Mouse (Mus musculus) intestine, embryonic 15.5 days (tissue): ENCODE results near the gene Ccdc65. TPM values are rescaled to one million over a fixed set of nuclear protein-coding genes. Genes with fewer than 3 reads are reported as not detected.
A peak's percentile ranks its signal among the peaks of the same experiment; 100 is the strongest.

Source experiments
- ATAC-seq: fragments of 200-750 bp; cut with Nextera tagmentation; 2 replicates; pipeline ENCODE4 v1.8.0; 2017; ENCODE audit warnings: moderate TSS enrichment, moderate library complexity
- H3K27ac ChIP-seq: fragments of 300-500 bp; sonication (generic); 2 replicates; pipeline ENCODE4 v1.5.1; 2015; ENCODE audit warnings: mild to moderate bottlenecking, inconsistent platforms
- H3K27me3 ChIP-seq: fragments of 300-500 bp; sonication (generic); replicated peaks from 2 replicates; pipeline ENCODE4 v1.6.1; 2015; ENCODE audit warnings: inconsistent platforms
- H3K36me3 ChIP-seq: fragments of 300-500 bp; sonication (generic); 2 replicates; pipeline ENCODE4 v1.6.1; 2015; ENCODE audit warnings: inconsistent platforms
- H3K4me1 ChIP-seq: fragments of 300-500 bp; sonication (generic); replicated peaks from 2 replicates; pipeline ENCODE4 v1.6.1; 2015; ENCODE audit warnings: inconsistent platforms
- H3K4me2 ChIP-seq: fragments of 300-500 bp; sonication (generic); replicated peaks from 2 replicates; pipeline ENCODE4 v1.6.1; 2015; ENCODE audit warnings: mild to moderate bottlenecking, inconsistent platforms
- H3K4me3 ChIP-seq: fragments of 300-500 bp; sonication (generic); replicated peaks from 2 replicates; pipeline ENCODE4 v1.5.1; 2015; ENCODE audit warnings: inconsistent platforms
- H3K9ac ChIP-seq: fragments of 300-500 bp; sonication (generic); 2 replicates; pipeline ENCODE4 v1.6.1; 2015; ENCODE audit warnings: inconsistent platforms
- H3K9me3 ChIP-seq: fragments of 300-500 bp; sonication (generic); 2 replicates; pipeline ENCODE4 v1.6.1; 2016; ENCODE audit warnings: inconsistent platforms
- WGBS: fragments of 180-500 bp; shearing (Covaris S2); methylation state at CpG from one replicate; pipeline ENCODE4 v1.1.7; 2015; 5-methylcytosine and 5-hydroxymethylcytosine counted together
- polyA plus RNA-seq: library from polyadenylated mRNA; unstranded; fragments of >200 nt; fragmentation: Nextera tagmentation; extraction: Ambion mirVana; gene quantifications from 2 replicates; pipeline ENCODE4 v1.2.1, GENCODE M21; 2015

Ccdc65 gene
- polyA plus RNA-seq, 1 experiment from 2014 or later = 0.67 TPM

DNA sequence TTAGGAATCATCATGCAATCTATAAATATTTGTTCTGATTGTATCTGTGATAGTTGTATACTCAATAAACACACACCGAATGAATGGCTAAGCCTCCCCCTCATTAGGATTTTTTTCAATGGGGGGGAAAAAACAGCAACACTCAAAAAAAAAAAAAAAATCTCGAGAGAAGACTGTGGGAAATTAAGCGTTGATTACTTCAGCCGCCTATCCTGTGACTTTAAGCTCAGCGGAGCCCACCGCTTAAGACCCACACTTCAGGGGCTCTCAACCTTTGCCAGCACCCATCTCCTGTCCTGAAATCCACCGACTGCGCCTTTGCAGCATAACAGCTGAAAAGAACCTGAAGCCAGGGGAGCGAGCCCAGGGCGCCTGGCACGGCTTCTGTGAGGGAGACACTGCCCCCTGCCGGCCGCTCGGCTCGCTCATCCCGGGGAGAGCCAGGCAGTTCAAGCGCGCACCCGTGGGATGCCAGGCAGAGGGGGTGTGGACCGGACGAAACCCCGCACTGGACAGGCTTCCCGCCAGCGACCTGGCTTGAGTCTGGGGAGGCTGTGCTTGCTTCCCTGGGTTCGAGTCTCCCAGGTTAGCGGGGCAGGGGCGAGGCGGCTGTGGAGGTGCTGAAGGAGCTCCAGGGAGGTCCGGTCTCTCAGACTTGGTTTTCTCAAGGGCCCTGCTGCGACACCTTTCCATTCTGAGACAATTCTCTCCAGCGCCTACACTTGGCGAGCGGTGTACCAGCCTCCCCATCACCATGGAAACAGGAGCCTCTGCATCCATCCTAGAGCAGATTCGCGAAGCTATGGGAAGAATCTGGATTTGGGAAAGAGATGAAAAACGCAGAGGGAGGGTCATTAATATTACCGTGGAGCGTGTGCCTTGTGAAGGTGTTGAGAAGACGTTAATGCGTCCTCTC, 8.6 kb upstream of the Ccdc65 start:
- Histone ChIP-seq H3K9me3 (no peaks in the 10 kb centered on the region), H3K9ac (no peak overlapping the region)

DNA sequence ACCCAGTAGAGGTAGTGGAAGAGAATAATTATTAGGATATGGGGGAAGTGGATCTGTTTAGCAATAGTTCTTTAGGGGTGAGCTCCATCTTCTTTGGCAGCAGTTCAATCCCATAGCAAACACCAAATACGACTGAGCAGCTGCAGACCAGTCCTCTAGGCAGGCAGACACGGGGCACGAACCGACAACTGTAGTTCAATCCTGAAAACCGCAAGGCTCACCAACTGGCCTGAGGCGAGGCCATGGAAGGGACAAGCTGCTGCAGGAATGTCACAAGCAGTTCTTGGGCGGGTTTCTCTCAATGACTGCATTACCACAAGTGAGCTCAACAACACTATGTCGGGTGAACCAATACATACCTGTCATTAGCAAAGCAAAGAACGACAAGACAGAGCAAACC, 3.7 kb upstream of the Ccdc65 start:
- no peak overlapping the region for H3K4me2 ChIP-seq
- 0 out of 2 replicates have a peak, but pooled peaks cover 2% of the 10 kb centered on the region for H3K4me1 ChIP-seq
- H3K27me3 ChIP-seq = peaks cover 40% of the 10 kb centered on the region
- H3K27ac ChIP-seq = no peak overlapping the region
- 59% methylated on average over 9 of the region's 9 CpGs for WGBS
- H3K36me3 ChIP-seq = no peaks in the 10 kb centered on the region
- H3K9me3 ChIP-seq = no peaks in the 10 kb centered on the region
- H3K4me3 ChIP-seq = no peak overlapping the region
- H3K9ac ChIP-seq = no peak overlapping the region
- no peak for ATAC-seq

More for the DNA sequence above, 8.6 kb upstream of the Ccdc65 start:
- Histone ChIP-seq H3K4me3 (peak overlapping the region; percentile 35), H3K27me3 (peaks cover 35% of the 10 kb centered on the region), H3K4me1 (0 out of 2 replicates have a peak, but pooled peaks cover 2% of the 10 kb centered on the region), H3K36me3 (no peaks in the 10 kb centered on the region), H3K27ac (no peak overlapping the region), H3K4me2 (peak overlapping the region; percentile 69)
- peak; percentile 88 for ATAC-seq
- WGBS = 4% methylated on average over 40 of the region's 40 CpGs

DNA sequence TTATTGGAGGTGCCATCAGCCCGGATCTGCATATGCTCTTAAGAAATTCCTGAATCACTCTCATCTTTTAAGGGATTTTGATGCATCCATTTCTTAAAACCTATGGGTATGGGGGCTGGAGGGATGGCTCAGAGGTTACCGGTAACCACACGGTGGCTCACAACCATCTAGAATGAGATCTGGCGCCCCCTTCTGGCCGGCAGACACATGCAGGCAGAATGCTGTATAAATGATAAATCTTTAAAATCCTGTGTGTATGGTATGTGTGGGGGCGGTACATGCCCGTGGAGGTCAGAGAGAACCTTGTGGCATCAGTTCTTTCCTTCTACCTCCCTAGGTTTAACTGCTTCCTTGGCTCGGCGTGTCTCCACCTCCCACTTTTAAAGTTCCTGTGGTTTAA, 2.4 kb downstream of the Ccdc65 start:
- Histone ChIP-seq H3K4me3 (no peak overlapping the region), H3K27me3 (0 out of 2 replicates have a peak, but pooled peaks cover 4% of the 10 kb centered on the region)

DNA sequence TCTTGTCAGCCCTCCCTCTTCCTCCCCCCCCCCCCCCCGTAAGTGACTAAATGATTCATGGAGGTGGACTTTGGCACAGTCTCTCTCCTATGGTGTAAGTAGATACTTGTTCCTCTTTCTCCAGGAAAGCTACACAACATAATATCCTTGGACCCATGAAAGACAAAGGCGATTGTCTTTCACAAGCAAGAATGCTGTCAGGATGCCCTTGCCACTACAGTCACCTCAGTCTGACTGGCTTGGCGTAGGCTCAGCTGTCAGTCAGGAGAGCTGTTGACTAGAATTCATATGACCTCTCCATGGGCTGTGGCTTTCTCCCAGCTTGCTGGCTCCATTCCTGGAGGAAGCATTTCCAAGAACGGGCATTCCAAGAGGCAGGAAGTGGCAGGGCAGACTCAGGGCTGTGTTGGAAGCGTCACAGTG, 6.2 kb downstream of the Ccdc65 start:
- Histone ChIP-seq H3K4me2 (no peak overlapping the region), H3K4me3 (no peak overlapping the region), H3K9me3 (no peaks in the 10 kb centered on the region), H3K27me3 (no peaks in the 10 kb centered on the region), H3K9ac (no peak overlapping the region), H3K4me1 (no peaks in the 10 kb centered on the region), H3K36me3 (no peaks in the 10 kb centered on the region), H3K27ac (no peak overlapping the region)
- 0 out of 2 replicates have a peak, but pooled peaks have one; percentile 51 for ATAC-seq
- 70% methylated on average over 5 of the region's 5 CpGs for WGBS

More for the DNA sequence above, 2.4 kb downstream of the Ccdc65 start:
- no peak overlapping the region for H3K9ac ChIP-seq
- H3K9me3 ChIP-seq = no peaks in the 10 kb centered on the region
- WGBS = 17% methylated on average over 9 of the region's 9 CpGs
- no peak for ATAC-seq
- no peak overlapping the region for H3K27ac ChIP-seq
- no peaks in the 10 kb centered on the region for H3K4me1 ChIP-seq
- no peak overlapping the region for H3K4me2 ChIP-seq
- no peaks in the 10 kb centered on the region for H3K36me3 ChIP-seq

DNA sequence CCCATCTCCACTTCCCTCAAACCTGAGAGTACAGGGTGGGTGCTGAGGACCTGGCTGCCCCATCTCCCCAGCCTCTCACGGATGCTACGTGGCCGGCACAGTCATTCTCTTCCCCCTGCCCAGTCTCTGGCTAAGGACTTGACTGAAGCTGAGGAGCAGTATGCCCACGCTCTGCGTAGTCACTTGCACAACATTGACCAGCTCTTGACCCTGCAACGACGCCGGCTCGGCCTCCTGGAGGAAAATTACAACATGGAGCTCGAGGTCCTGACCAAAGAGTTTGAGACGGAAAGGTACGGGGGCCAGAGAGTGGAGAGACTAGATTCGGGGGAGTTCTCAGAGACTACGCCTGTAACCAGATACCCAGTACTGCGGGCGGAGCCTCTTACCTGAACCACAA, 9.3 kb downstream of the Ccdc65 start:
- WGBS = 68% methylated on average over 16 of the region's 16 CpGs
- no peak overlapping the region for H3K4me3 ChIP-seq
- no peak for ATAC-seq

DNA sequence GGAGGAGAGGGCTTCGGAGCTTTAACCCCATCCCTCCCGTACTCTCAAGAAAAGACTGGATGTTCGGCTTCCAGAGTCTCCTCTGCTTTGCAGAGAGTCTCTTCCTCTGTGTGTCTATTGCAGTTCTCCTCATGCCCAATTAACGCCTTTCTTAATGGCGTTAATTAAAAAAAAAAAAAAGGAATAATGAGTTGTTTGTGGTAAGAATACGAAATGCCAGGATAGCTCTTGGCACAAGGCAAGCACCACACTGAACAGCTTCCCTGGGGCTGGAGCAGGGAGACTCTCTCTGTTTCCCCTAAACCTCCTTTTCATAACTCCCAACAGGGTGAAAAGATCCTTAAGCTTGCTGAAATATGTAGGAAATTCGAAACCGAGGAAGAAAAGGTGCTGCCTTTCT, 14.2 kb downstream of the Ccdc65 start:
- Histone ChIP-seq H3K27ac (no peak overlapping the region), H3K36me3 (no peaks in the 10 kb centered on the region), H3K9me3 (no peaks in the 10 kb centered on the region), H3K9ac (no peak overlapping the region), H3K4me2 (no peak overlapping the region), H3K4me3 (no peak overlapping the region), H3K4me1 (peaks cover 19% of the 10 kb centered on the region), H3K27me3 (0 out of 2 replicates have a peak, but pooled peaks cover 3% of the 10 kb centered on the region)
- no peak for ATAC-seq
- WGBS = 84% methylated on average over 8 of the region's 8 CpGs

More for the DNA sequence above, 9.3 kb downstream of the Ccdc65 start:
- Histone ChIP-seq H3K4me2 (no peak overlapping the region), H3K27ac (no peak overlapping the region), H3K9ac (no peak overlapping the region), H3K27me3 (0 out of 2 replicates have a peak, but pooled peaks cover 3% of the 10 kb centered on the region), H3K9me3 (no peaks in the 10 kb centered on the region), H3K36me3 (no peaks in the 10 kb centered on the region), H3K4me1 (no peaks in the 10 kb centered on the region)

DNA sequence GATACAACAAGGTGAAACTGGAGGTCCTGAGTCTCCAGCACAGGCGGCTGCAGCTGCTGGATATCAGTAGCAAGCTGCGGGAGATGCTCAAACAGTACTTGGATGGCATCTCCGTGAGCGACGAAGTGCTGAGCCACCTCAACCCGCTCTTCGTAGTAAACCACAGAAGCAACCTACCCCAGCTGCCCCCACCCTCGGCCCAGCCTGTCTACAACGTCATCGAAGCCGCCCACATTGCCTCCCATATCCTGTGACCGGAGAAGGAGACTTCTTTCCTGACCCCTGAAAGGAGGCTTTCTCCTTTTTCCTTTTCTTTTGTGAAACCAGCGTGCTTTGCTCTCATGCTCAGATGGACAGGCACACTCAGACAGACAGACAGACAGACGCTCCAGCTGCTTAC, 14.8 kb downstream of the Ccdc65 start:
- Histone ChIP-seq H3K27ac (no peak overlapping the region), H3K4me1 (peaks cover 21% of the 10 kb centered on the region), H3K27me3 (0 out of 2 replicates have a peak, but pooled peaks cover 3% of the 10 kb centered on the region), H3K4me3 (no peak overlapping the region), H3K9me3 (no peaks in the 10 kb centered on the region), H3K36me3 (no peaks in the 10 kb centered on the region), H3K4me2 (no peak overlapping the region), H3K9ac (no peak overlapping the region)
- WGBS = 53% methylated on average over 14 of the region's 14 CpGs
- no peak for ATAC-seq

DNA sequence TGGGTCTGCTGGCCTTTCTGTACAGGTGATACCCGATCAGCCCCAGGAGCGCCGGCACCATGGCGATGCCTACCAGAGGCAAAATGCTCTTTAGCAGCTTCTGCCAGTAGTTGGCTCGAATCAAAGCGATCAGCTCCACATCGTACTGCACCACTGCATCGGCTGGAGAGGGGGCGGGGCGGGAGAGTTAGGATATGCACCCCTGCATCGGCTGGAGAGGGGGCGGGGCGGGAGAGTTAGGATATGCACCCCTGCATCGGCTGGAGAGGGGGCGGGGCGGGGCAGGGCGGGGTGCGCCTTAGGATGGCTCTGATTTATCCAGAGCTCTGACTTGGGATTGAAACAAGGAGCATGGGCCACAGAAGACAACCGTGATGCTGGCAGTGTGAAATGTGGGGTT, 16.4 kb downstream of the Ccdc65 start:
- Histone ChIP-seq H3K9ac (no peak overlapping the region), H3K27ac (no peak overlapping the region), H3K9me3 (no peaks in the 10 kb centered on the region), H3K4me2 (peak overlapping the region; percentile 27), H3K36me3 (no peaks in the 10 kb centered on the region), H3K27me3 (0 out of 2 replicates have a peak, but pooled peaks cover 3% of the 10 kb centered on the region), H3K4me3 (no peak overlapping the region), H3K4me1 (peaks cover 26% of the 10 kb centered on the region)
- 33% methylated on average over 19 of the region's 19 CpGs for WGBS
- no peak for ATAC-seq

DNA sequence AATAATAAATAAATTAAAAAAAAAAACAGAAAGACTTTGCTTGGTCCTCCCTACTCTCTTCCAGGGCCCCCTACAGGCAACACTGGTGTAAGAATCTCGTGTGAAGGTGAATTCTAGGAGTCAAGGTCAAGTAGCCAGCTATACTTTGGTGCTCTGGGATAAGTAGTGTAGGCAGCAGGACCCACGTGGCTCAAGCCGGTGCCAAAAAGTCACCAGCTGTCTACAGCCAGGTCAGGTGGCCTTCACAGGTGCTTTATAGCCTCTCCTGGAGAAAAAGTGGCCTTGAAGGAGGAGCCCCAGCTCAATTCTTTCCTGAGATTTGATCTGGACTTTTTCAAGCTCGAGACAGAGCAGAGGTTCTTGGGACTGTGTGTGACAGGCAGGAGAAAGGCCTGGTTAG, 18.1 kb downstream of the Ccdc65 start:
- peaks cover 26% of the 10 kb centered on the region for H3K4me1 ChIP-seq
- H3K9ac ChIP-seq = no peak overlapping the region
- no peak overlapping the region for H3K4me3 ChIP-seq
- 0 out of 2 replicates have a peak, but pooled peaks cover 3% of the 10 kb centered on the region for H3K27me3 ChIP-seq
- H3K9me3 ChIP-seq = no peaks in the 10 kb centered on the region
- no peak overlapping the region for H3K27ac ChIP-seq
- H3K36me3 ChIP-seq = no peaks in the 10 kb centered on the region
- no peak overlapping the region for H3K4me2 ChIP-seq
- no peak for ATAC-seq
- WGBS = 69% methylated on average over 4 of the region's 4 CpGs

DNA sequence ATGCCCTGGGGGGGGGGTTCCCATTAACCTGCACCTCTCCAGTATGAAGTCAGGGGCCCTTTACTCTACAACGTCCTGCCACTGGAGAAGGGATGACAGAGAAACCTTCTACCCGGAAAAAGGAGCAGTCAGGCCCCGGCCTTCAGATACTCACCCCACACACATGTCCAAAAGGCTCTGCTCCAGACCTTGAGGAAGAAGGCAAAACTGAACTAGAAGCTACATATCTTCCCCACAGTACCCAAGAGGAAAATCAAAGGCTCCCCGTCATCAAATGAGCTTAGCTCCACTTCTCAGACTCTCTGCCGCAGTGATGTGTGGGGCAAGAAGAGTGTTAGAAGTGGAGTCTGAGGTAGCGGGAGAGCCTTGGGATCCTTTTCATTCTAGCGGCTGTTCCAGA, 18.7 kb downstream of the Ccdc65 start:
- ATAC-seq = no peak
- Histone ChIP-seq H3K4me3 (peak overlapping the region; percentile 55), H3K9me3 (no peaks in the 10 kb centered on the region), H3K27ac (no peak overlapping the region), H3K4me2 (peak overlapping the region; percentile 93), H3K27me3 (no peaks in the 10 kb centered on the region), H3K36me3 (no peaks in the 10 kb centered on the region), H3K4me1 (peaks cover 26% of the 10 kb centered on the region), H3K9ac (peak overlapping the region; percentile 61; the same call in 1 of the 2 replicates)
- WGBS = 41% methylated on average over 7 of the region's 7 CpGs

DNA sequence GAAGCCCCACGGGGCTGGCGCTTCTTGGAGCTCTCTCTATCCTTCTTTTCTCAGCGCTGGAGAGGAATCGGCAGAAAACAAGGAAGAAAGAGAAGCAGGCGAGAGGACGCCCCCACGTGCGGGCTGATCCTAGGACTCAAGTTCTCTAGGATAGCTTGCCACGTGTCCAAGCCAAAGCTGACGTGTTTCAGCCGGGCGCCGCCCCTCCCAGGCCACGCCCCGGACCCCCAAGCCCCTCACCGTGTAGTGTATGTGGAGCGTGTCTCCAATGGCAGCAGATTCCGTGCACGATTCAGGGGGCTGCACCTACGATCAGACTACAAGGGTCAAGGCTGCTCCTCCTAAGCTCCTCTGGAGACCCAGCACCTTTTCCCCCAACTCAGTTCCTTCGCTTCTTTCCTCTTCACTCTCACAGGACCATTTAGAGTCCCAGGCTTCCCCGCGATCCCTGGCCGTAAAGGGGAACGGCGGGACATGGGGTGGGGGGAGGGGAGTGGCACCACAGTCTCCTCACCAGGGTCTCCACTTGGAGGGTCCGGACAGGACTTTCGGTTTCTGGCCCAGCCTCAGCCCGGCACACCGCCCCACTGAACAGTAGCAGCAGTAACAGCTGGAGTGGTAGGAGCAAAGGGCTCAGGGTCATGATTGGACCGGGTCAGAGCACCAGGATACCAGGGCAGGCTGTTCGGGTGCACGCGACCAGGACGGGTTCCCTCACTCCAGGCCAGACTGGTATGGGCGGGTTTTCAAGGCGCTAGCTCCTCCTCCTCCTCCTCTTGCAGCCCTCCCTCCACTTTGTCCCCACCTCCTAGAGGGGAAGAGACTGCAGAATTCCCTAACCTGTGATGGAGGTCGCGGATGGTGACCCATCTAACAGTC, 19.7 kb downstream of the Ccdc65 start, which contains the start of gene Fkbp11:
Fkbp11 (minus strand) TSS at position 756 of the 879 bp plus-strand sequence.
- under 1% methylated on average over 39 of the region's 39 CpGs for WGBS
- ATAC-seq = peak; percentile 88
- Histone ChIP-seq H3K4me2 (peak within 1 kb of the TSS; percentile 93), H3K9me3 (no peaks in the 10 kb centered on the region), H3K27me3 (no peaks in the 10 kb centered on the region), H3K4me3 (peak within 1 kb of the TSS; percentile 55), H3K4me1 (peaks cover 24% of the 10 kb centered on the region), H3K9ac (peak within 1 kb of the TSS; percentile 61), H3K27ac (peak within 1 kb of the TSS; percentile 32; the same call in 1 of the 2 replicates), H3K36me3 (no peaks in the 10 kb centered on the region)

DNA sequence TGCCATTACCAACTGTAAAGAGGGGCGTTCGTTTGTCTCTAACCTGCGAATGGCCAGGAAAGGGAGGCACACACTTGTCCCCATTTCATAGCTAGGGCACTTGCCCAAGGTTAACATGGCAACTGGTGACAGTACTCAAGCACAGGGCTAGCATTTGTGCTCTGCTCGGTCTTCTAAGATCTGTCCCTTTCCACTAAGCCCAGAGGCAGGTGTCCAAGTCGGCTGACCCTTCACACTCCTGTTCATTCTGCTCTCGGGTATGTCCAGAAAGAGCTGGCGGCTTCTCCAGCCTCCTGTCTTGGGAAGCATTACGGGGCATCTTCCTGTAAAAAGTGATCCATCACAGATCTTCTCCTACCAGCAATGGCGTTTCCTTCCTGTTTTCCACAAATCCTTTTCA, 20.4 kb downstream of the Ccdc65 start:
- Histone ChIP-seq H3K4me1 (peaks cover 20% of the 10 kb centered on the region), H3K27ac (no peak overlapping the region), H3K4me2 (peak overlapping the region; percentile 93), H3K9ac (0 out of 2 replicates have a peak overlapping the region, but pooled peaks have one; percentile 61), H3K36me3 (no peaks in the 10 kb centered on the region), H3K4me3 (peak overlapping the region; percentile 55), H3K9me3 (no peaks in the 10 kb centered on the region), H3K27me3 (no peaks in the 10 kb centered on the region)
- WGBS = 33% methylated on average over 9 of the region's 9 CpGs
- no peak for ATAC-seq
